Mouse (Mus musculus) lung, embryonic 16.5 days (tissue): Measurements from ENCODE around the gene Idua. TPM values are rescaled to one million over a fixed set of nuclear protein-coding genes. Genes with fewer than 3 reads are reported as not detected.

ENCODE experiments used
- ATAC-seq: fragments of 200-750 bp; cut with Nextera tagmentation; 2 replicates; pipeline ENCODE4 v1.8.0; 2017; ENCODE audit warnings: low read depth, mild to moderate bottlenecking, moderate library complexity
- H3K27ac ChIP-seq: fragments of 300-500 bp; sonication (generic); 2 replicates; pipeline ENCODE4 v1.5.1; 2014; ENCODE audit warnings: mild to moderate bottlenecking, control low read depth, low read length
- H3K27me3 ChIP-seq: fragments of 300-500 bp; sonication (generic); 2 replicates; pipeline ENCODE4 v1.6.1; 2014; ENCODE audit warnings: low read depth, low read length, mixed read lengths; ENCODE audit not compliant: control insufficient read depth, insufficient read depth
- H3K36me3 ChIP-seq: fragments of 300-500 bp; sonication (generic); 2 replicates; pipeline ENCODE4 v1.6.1; 2014; ENCODE audit warnings: low read length; ENCODE audit not compliant: control insufficient read depth, insufficient read depth
- H3K4me1 ChIP-seq: fragments of 300-500 bp; sonication (generic); replicated peaks from 2 replicates; pipeline ENCODE4 v1.6.1; 2014; ENCODE audit warnings: low read length, mixed read lengths; ENCODE audit not compliant: control insufficient read depth, insufficient read depth
- H3K4me2 ChIP-seq: fragments of 300-500 bp; sonication (generic); 2 replicates; pipeline ENCODE4 v1.6.1; 2014; ENCODE audit warnings: low read depth, low read length, control low read depth
- H3K4me3 ChIP-seq: fragments of 300-500 bp; sonication (generic); 2 replicates; pipeline ENCODE4 v1.5.1; 2014; ENCODE audit warnings: mild to moderate bottlenecking, low read length, control low read depth
- H3K9ac ChIP-seq: fragments of 300-500 bp; sonication (generic); 2 replicates; pipeline ENCODE4 v1.6.1; 2014; ENCODE audit warnings: low read length, control low read depth
- H3K9me3 ChIP-seq: fragments of 300-500 bp; sonication (generic); 2 replicates; pipeline ENCODE4 v1.6.1; 2016; ENCODE audit warnings: low read length; ENCODE audit not compliant: control insufficient read depth
- WGBS: fragments of 180-500 bp; shearing (Covaris S2); extraction: QIAGEN DNeasy Blood & Tissue Kit; methylation state at CpG from one replicate; pipeline ENCODE4 v1.1.7; 2014; 5-methylcytosine and 5-hydroxymethylcytosine counted together
- polyA plus RNA-seq: library from polyadenylated mRNA; unstranded; fragments of >200 nt; fragmentation: Nextera tagmentation; extraction: Ambion mirVana; gene quantifications from 2 replicates; pipeline ENCODE4 v1.2.1, GENCODE M21; 2015

The Idua gene
- polyA plus RNA-seq, 1 experiment from 2014 or later: 15.7 TPM

- H3K4me2 ChIP-seq: peak overlapping the region; percentile 83
- no peaks in the 10 kb centered on the region for H3K9me3 ChIP-seq
- ATAC-seq: peak; percentile 60
- under 1% methylated on average over 61 of the region's 99 CpGs for WGBS
- H3K4me1 ChIP-seq: peaks cover 31% of the 10 kb centered on the region
- H3K9ac ChIP-seq: peak overlapping the region; percentile 87
- peak overlapping the region; percentile 88 for H3K4me3 ChIP-seq
- H3K27ac ChIP-seq: peak overlapping the region; percentile 73
- H3K27me3 ChIP-seq: no peaks in the 10 kb centered on the region
- H3K36me3 ChIP-seq: 0 out of 2 replicates have a peak, but pooled peaks cover 2% of the 10 kb centered on the region
Observed at GRCm38 (mm10) chr5:108694352-108695261, 34.5 kb downstream of the Idua start.

DNA sequence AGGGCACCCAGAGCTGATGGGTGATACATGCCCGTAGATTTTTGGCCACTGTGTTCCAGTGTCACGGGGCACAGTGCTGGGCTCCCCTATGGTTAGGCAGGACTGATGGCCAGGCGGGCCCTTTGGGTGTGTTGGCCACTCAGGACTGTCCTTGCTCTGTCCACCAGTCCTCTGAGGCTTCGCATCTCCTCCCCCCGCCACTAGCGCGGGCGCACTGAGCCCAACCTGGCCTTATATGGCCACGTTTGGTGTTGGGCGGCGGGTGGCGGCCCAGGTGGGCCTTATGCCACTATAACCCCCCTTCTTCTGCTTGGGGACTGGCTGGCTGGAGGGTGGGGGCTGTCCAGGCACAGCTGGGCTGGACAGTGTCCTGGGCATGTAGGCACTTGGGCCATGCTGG lies 35.7 kb downstream of the Idua start:
- no peak overlapping the region for H3K27ac ChIP-seq
- H3K4me3 ChIP-seq: no peak overlapping the region
- no peak overlapping the region for H3K9ac ChIP-seq
- no peak overlapping the region for H3K4me2 ChIP-seq
- H3K27me3 ChIP-seq: no peaks in the 10 kb centered on the region
- H3K4me1 ChIP-seq: peaks cover 31% of the 10 kb centered on the region
- no peak for ATAC-seq
- WGBS: 89% methylated on average over 12 of the region's 12 CpGs
- H3K36me3 ChIP-seq: 0 out of 2 replicates have a peak, but pooled peaks cover 2% of the 10 kb centered on the region
- H3K9me3 ChIP-seq: no peaks in the 10 kb centered on the region

DNA sequence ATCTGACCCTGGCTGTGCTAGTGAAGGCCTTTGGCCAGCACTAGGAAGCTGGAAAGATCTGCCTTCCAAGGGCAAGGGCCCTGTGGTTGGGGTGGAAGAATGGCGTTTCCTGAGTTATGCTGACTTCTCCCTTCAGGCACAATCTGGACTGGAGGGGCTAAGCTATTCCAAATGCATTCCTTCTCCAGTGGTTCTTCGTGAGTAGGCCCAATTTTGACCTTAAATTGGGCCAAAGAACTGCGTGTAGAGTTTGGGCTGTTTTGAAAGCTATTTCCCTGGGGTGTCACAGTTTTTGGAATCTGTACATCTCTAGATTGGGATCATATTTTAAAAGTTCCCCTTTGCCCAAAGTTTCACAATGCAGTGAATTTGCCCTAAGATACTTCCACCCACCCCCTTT lies 36.4 kb downstream of the Idua start:
- Histone ChIP-seq H3K4me2 (no peak overlapping the region), H3K4me1 (peaks cover 31% of the 10 kb centered on the region), H3K27me3 (no peaks in the 10 kb centered on the region), H3K4me3 (no peak overlapping the region), H3K9me3 (no peaks in the 10 kb centered on the region), H3K9ac (no peak overlapping the region), H3K36me3 (0 out of 2 replicates have a peak, but pooled peaks cover 2% of the 10 kb centered on the region), H3K27ac (no peak overlapping the region)
- ATAC-seq: no peak
- WGBS: 83% methylated on average over 3 of the region's 3 CpGs

DNA sequence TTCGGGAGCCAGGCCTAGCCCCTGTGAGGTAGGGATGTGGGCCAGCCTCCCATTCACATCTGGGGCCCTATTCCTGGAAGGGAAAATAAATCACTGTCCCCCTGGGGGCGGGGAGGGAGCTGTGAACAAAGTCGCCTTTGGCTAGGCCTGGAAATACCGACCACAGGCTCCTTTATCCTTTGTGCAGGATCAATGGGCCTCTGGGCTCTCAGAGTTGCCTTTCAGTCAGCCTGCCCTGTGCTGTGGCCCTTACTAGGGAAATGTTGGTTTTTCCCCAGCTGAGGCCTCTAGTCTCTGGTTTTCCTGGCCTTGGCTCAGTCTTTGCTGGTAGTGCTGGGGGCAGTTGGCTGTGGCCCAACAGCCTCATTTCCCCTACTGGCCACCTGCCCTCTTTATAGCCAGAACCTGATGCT lies 37.2 kb downstream of the Idua start:
- Histone ChIP-seq H3K4me2 (no peak overlapping the region), H3K27ac (peak overlapping the region; percentile 15; the same call in 1 of the 2 replicates), H3K9me3 (no peaks in the 10 kb centered on the region), H3K36me3 (0 out of 2 replicates have a peak, but pooled peaks cover 2% of the 10 kb centered on the region), H3K4me3 (no peak overlapping the region), H3K27me3 (no peaks in the 10 kb centered on the region), H3K4me1 (peaks cover 28% of the 10 kb centered on the region), H3K9ac (peak overlapping the region; percentile 50)
- ATAC-seq: no peak
- WGBS: 32% methylated on average over 4 of the region's 4 CpGs

DNA sequence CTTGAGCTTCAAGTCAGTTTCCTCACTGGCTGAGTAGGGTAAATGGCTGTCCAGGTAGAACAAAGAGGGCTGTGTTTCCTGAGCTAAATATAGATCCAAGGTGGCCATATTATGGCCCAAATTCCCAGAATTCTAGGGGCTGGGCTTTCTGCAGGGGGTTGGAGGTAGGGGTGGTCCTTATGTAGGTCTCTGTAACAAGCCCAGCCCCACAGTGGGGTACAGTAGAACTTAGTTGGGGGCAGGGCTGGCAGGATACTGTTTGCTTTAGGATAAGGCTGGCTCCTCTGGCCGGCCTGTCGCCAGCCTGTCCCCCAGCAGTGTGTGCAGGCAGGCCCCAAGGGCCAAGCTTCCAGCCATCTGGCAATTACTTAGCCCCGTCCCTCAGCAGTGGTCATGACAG lies 40.2 kb downstream of the Idua start:
- peaks cover 9% of the 10 kb centered on the region for H3K36me3 ChIP-seq
- ATAC-seq: peak; percentile 78
- no peaks in the 10 kb centered on the region for H3K27me3 ChIP-seq
- H3K4me2 ChIP-seq: no peak overlapping the region
- H3K4me1 ChIP-seq: peaks cover 25% of the 10 kb centered on the region
- H3K9me3 ChIP-seq: no peaks in the 10 kb centered on the region
- H3K9ac ChIP-seq: no peak overlapping the region
- WGBS: 24% methylated on average over 3 of the region's 3 CpGs
- H3K27ac ChIP-seq: peak overlapping the region; percentile 58
- no peak overlapping the region for H3K4me3 ChIP-seq

DNA sequence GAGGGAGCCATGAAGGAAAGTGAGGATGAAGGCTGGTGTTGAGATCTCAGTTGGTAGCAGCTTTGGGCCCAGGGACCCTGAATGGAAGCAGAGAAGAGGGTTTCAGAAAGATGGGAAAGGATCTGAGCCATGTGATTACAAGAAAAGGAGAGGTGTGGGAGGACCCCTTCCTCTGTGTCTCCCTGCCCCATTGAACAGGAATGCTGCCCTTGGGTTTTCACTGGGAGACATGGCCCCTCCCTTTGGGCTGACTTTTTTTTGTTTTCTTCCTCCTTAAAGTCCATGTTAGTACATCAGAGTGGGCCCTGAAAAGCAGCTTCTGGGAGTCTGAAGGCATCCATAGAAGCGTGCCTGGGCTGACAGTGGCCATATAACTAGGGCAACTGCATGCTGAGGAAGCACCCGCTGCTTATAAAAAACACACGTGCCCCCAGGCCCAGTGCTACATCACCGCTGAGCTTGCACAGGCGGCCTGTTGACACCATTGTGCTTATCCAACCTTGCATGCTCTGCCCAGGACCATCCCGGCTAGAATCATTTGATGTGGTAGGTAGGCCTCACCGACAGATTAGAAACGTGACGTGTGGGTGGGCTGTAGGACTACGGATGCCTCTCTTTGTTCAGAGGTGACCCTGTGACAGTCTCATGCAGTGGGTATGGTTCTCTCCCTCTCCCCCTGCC lies 41.4 kb downstream of the Idua start:
- no peak for ATAC-seq
- Histone ChIP-seq H3K9ac (no peak overlapping the region), H3K4me1 (peaks cover 20% of the 10 kb centered on the region), H3K4me2 (no peak overlapping the region), H3K36me3 (peaks cover 19% of the 10 kb centered on the region), H3K9me3 (no peaks in the 10 kb centered on the region), H3K4me3 (no peak overlapping the region), H3K27ac (peak overlapping the region; percentile 58; the same call in 1 of the 2 replicates), H3K27me3 (no peaks in the 10 kb centered on the region)
- 72% methylated on average over 10 of the region's 10 CpGs for WGBS

GRCm38 (mm10) chr5:108703754-108704626 lies 43.9 kb downstream of the Idua start:
- H3K4me3 ChIP-seq: no peak overlapping the region
- H3K9me3 ChIP-seq: no peaks in the 10 kb centered on the region
- H3K4me2 ChIP-seq: no peak overlapping the region
- H3K9ac ChIP-seq: no peak overlapping the region
- H3K27me3 ChIP-seq: no peaks in the 10 kb centered on the region
- peak; percentile 52; the same call in 1 of the 2 replicates for ATAC-seq
- H3K4me1 ChIP-seq: peaks cover 9% of the 10 kb centered on the region; the same call in 1 of the 2 replicates
- no peak overlapping the region; the same call in 1 of the 2 replicates for H3K27ac ChIP-seq
- H3K36me3 ChIP-seq: peaks cover 16% of the 10 kb centered on the region
- 65% methylated on average over 12 of the region's 12 CpGs for WGBS

GRCm38 (mm10) chr5:108707758-108708157 lies 47.6 kb downstream of the Idua start:
- H3K36me3 ChIP-seq: peaks cover 16% of the 10 kb centered on the region
- ATAC-seq: no peak
- 70% methylated on average over 2 of the region's 2 CpGs for WGBS

More at GRCm38 (mm10) chr5:108707758-108708157, 47.6 kb downstream of the Idua start:
- Histone ChIP-seq H3K27me3 (no peaks in the 10 kb centered on the region), H3K4me3 (no peak overlapping the region), H3K9ac (no peak overlapping the region), H3K9me3 (no peaks in the 10 kb centered on the region), H3K4me1 (peaks cover 9% of the 10 kb centered on the region; the same call in 1 of the 2 replicates), H3K27ac (no peak overlapping the region), H3K4me2 (no peak overlapping the region)
